Mouse (Mus musculus) heart, embryonic 14.5 days (tissue): Measurements from ENCODE around the gene Rspo3. TPM values are rescaled to one million over a fixed set of nuclear protein-coding genes. Genes with fewer than 3 reads are reported as not detected.
A peak's percentile ranks its signal among the peaks of the same experiment; 100 is the strongest.

ENCODE experiments used
- ATAC-seq: fragments of 200-750 bp; cut with Nextera tagmentation; 2 replicates; pipeline ENCODE4 v1.8.0; 2017; ENCODE audit warnings: low read depth, moderate TSS enrichment; ENCODE audit not compliant: insufficient number of reproducible peaks, insufficient read depth, low FRiP score
- H3K27ac ChIP-seq, 2 experiments: fragments of 200-500 bp in 1 of 2; fragments of 300-500 bp in 1 of 2; sonication (generic) in 1 of 2; replicated peaks in 1 of 2; 2 replicates each; pipeline ENCODE4 v1.5.1; 2012 to 2014; ENCODE audit warnings: low read depth in 2 of 2, low read length in 2 of 2, control low read depth in 1 of 2, mild to moderate bottlenecking in 1 of 2, mixed read lengths in 1 of 2; ENCODE audit not compliant: control insufficient read depth in 1 of 2, insufficient read depth in 1 of 2
- H3K27me3 ChIP-seq: fragments of 300-500 bp; sonication (generic); 2 replicates; pipeline ENCODE4 v1.6.1; 2014; ENCODE audit warnings: mild to moderate bottlenecking, low read length, control low read depth; ENCODE audit not compliant: control insufficient read depth, insufficient read depth
- H3K36me3 ChIP-seq: fragments of 300-500 bp; sonication (generic); 2 replicates; pipeline ENCODE4 v1.6.1; 2014; ENCODE audit warnings: mild to moderate bottlenecking, control low read depth, low read length, mixed read lengths; ENCODE audit not compliant: control insufficient read depth, insufficient read depth
- H3K4me1 ChIP-seq, 2 experiments: fragments of 200-500 bp in 1 of 2; fragments of 300-500 bp in 1 of 2; sonication (generic) in 1 of 2; 2 replicates each; pipeline ENCODE4 v1.6.1; 2012 to 2014; ENCODE audit warnings: low read length in 2 of 2, control low read depth in 1 of 2, mixed read lengths in 1 of 2; ENCODE audit not compliant: control insufficient read depth in 2 of 2, insufficient read depth in 2 of 2
- H3K4me2 ChIP-seq: fragments of 300-500 bp; sonication (generic); 2 replicates; pipeline ENCODE4 v1.6.1; 2014; ENCODE audit warnings: mild to moderate bottlenecking, low read length
- H3K4me3 ChIP-seq, 2 experiments: fragments of 200-500 bp in 1 of 2; fragments of 300-500 bp in 1 of 2; sonication (generic) in 1 of 2; 2 replicates each; pipeline ENCODE4 v1.5.1; 2012 to 2014; ENCODE audit warnings: low read length in 2 of 2, mild to moderate bottlenecking in 2 of 2, control low read depth in 1 of 2, low read depth in 1 of 2, moderate library complexity in 1 of 2; ENCODE audit not compliant: control insufficient read depth in 1 of 2, insufficient read depth in 1 of 2
- H3K9ac ChIP-seq: fragments of 300-500 bp; sonication (generic); 2 replicates; pipeline ENCODE4 v1.6.1; 2014; ENCODE audit warnings: mild to moderate bottlenecking, low read length
- H3K9me3 ChIP-seq: fragments of 300-500 bp; sonication (generic); 2 replicates; pipeline ENCODE4 v1.6.1; 2016; ENCODE audit warnings: low read length, control low read depth; ENCODE audit not compliant: control insufficient read depth
- WGBS: fragments of 180-500 bp; shearing (Covaris S2); extraction: QIAGEN DNeasy Blood & Tissue Kit; methylation state at CpG from one replicate; pipeline ENCODE4 v1.1.7; 2014; 5-methylcytosine and 5-hydroxymethylcytosine counted together
- polyA plus RNA-seq: library from polyadenylated mRNA; unstranded; fragments of >200 nt; fragmentation: Nextera tagmentation; extraction: Ambion mirVana; gene quantifications from 2 replicates; pipeline ENCODE4 v1.2.1, GENCODE M21; 2014

Gene Rspo3
- polyA plus RNA-seq, 1 experiment from 2014 or later = 8.7 TPM

DNA sequence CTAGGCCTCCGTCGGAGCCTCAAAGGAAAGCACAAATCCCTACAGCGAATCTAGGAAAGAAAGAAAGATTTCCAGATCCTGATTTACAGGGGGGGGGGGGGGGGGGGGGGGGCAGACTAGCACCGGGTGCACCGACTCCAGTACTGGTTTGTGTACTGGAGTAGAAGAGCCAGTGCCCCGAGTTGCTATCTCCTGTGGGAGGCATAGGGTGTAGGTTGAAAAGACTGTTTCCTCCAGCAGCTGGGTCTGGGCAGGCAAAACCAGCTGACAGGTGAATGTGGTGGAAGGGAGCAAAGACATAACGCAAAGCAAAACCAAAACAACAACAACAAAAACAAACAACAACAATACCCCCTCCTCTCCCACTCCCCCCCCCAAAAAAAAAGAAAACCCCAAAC lies 838 bp downstream of the Rspo3 start:
- peak overlapping the region; percentile 76 for H3K9ac ChIP-seq

DNA sequence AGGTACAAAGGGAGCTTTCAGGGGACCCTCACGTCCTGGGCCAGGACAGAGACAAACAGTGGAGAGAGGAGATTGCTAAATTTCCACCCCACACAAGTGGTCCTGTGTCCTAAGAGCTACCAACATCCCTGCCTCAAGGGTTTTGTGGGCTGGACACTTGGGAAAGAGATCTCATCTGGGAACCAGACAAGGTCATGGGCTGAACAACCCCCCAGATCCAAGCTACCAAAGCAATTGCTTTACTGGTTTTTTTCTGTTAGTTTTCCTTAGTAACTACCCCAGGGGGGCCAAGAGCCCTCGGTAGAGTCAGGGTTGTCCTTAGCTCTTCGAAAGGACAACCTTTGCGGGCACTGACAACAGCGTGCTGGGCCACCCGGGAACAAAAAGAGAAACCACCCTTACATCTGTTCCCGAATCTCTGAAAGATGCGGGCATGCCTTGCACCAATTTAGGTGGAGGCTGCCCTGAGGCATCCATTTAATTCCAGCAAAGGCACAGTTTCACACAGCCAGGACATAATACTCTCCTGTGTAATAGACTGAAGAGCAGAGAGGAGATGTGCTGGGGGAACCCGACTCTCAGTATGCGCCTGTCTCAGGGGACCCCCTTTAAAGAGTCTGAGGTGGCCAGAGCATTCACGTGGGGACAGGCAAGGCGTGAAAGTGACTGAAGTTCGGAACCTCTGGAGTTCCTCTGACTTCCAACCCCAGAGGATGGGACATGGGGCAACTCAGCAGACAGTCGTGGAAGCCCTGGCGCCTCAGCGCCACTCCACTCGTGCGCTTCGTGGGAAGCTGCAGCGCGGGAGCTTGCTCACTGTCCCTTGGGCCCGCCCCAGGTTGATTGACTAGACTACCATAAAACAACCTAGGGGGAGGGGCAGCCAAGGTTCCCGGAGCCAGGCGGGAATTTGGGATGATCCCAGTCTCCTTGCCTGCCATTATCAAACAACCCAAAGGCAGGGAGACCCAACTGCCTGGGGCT lies 1.5 kb downstream of the Rspo3 start:
- under 1% methylated on average over 24 of the region's 24 CpGs for WGBS
- H3K9ac ChIP-seq = peak overlapping the region; percentile 76
- H3K9me3 ChIP-seq = no peaks in the 10 kb centered on the region
- peak overlapping the region; percentile 97 for H3K4me2 ChIP-seq
- ATAC-seq = no peak
- peaks cover 13% of the 10 kb centered on the region for H3K27me3 ChIP-seq
- H3K36me3 ChIP-seq = no peaks in the 10 kb centered on the region
- H3K4me3 ChIP-seq = peak overlapping the region; percentile 70 to 89
- H3K27ac ChIP-seq = no peak overlapping the region
- peaks cover 10 to 17% of the 10 kb centered on the region in 2 experiments for H3K4me1 ChIP-seq

More for the DNA sequence above, 838 bp downstream of the Rspo3 start:
- no peak for ATAC-seq
- no peaks in the 10 kb centered on the region for H3K9me3 ChIP-seq
- H3K4me1 ChIP-seq = peaks cover 10 to 24% of the 10 kb centered on the region in 2 experiments
- H3K4me2 ChIP-seq = peak overlapping the region; percentile 97
- H3K27ac ChIP-seq = no peak overlapping the region
- peak overlapping the region; percentile 70 to 89 for H3K4me3 ChIP-seq
- H3K36me3 ChIP-seq = no peaks in the 10 kb centered on the region
- peaks cover 13% of the 10 kb centered on the region for H3K27me3 ChIP-seq
- 0% methylated on average over 5 of the region's 7 CpGs for WGBS

DNA sequence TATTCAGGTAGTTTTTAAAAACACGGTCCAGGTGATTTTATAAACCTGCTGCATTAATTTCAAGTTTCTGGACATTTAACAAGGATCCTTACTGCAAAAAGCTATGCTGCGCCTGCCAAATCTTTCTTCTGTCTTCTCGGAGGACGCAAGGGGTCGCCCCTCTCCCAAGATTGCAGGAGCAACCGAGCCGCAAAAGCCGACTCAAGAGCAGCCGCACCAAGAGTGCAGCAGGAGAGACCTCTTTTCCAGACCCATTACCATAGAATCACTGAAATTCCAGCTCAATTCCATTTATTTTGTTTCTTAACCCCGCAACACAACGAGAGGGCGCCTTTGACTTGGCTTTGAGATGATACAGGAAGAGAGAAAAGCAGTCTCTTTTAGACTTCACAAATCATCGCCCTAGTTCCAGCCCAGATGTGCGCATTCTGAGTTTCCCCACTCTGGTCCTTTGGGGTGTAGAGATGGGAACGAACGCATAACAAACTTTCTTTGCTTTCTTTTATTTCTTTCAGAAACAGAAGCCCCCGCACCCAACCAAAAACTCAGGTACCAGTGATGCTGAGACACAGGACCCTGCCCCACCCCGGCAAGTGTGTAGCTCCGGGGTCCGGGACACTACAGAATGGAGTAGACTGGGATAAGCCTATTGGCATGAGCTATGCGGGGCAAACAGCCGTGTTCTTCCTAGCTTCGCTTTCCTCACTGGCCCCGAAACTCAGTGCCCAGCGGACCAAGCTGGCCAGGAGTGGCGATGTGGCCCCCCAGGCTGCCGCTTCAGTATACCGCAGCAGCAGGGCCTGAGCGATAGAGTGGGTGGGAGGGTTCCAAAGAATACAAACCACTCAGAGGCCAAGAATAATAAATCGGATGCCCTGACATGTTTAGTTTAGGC lies 2.6 kb downstream of the Rspo3 start:
- WGBS = 1% methylated on average over 30 of the region's 30 CpGs
- H3K4me1 ChIP-seq = peaks cover 10 to 12% of the 10 kb centered on the region in 2 experiments; a peak in 3 of 4 replicates
- H3K9me3 ChIP-seq = no peaks in the 10 kb centered on the region
- peaks cover 13% of the 10 kb centered on the region for H3K27me3 ChIP-seq
- no peaks in the 10 kb centered on the region for H3K36me3 ChIP-seq
- peak overlapping the region; percentile 97 for H3K4me2 ChIP-seq
- H3K27ac ChIP-seq = peak overlapping the region in 1 of 2 experiments; percentile 33; a peak in 1 of 4 replicates
- ATAC-seq = no peak
- H3K9ac ChIP-seq = peak overlapping the region; percentile 76
- peak overlapping the region; percentile 70 to 89 for H3K4me3 ChIP-seq

DNA sequence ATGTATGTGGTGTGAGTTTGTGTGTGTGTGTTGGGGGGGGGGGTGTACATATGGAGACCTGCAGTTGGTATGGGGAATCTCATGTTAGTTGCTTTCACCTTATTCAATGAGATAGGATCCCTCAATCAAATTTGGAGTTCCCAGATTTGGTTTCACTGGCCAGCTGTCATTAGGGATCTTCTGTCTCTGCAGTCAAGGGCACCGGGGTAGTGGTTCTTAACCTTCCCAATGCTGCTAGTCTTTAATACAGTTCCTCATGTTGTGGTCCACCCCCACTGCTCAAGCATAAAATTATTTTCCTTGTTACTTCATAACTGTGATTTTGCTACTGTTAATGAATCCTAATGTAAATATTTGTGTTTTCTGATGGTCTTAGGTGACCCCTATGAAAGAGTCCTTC lies 22.1 kb downstream of the Rspo3 start:
- Histone ChIP-seq H3K27me3 (no peaks in the 10 kb centered on the region), H3K36me3 (no peaks in the 10 kb centered on the region), H3K9me3 (no peaks in the 10 kb centered on the region), H3K4me2 (no peak overlapping the region), H3K27ac (no peak overlapping the region), H3K4me1 (no peaks in the 10 kb centered on the region), H3K9ac (no peak overlapping the region), H3K4me3 (no peak overlapping the region)
- 70% methylated on average over 1 of the region's 1 CpGs for WGBS
- ATAC-seq = no peak

DNA sequence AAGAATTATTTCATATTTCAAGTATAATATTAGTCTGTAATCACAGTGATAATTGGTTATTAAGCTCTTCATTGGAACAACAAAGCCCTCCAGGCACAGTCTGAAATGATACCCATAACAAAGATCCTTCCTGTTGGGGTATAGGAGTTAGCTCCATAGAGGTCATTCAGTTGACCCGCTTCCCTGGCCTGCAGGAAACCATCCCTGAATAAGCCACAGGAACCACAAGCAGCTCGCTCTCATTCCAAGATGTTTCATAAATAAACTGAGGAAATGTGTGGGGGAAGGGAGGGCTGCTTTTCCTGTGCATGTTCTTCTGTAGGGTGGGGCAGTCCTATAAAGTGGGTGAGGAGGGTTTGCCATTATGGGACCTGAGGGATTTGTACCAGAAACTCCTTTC lies 27.5 kb downstream of the Rspo3 start:
- Histone ChIP-seq H3K9me3 (no peaks in the 10 kb centered on the region), H3K27me3 (no peaks in the 10 kb centered on the region), H3K27ac (no peak overlapping the region), H3K4me3 (no peak overlapping the region), H3K4me2 (no peak overlapping the region), H3K9ac (no peak overlapping the region), H3K36me3 (0 out of 2 replicates have a peak, but pooled peaks cover 3% of the 10 kb centered on the region), H3K4me1 (no peaks in the 10 kb centered on the region)
- 75% methylated on average over 2 of the region's 2 CpGs for WGBS
- ATAC-seq = no peak

DNA sequence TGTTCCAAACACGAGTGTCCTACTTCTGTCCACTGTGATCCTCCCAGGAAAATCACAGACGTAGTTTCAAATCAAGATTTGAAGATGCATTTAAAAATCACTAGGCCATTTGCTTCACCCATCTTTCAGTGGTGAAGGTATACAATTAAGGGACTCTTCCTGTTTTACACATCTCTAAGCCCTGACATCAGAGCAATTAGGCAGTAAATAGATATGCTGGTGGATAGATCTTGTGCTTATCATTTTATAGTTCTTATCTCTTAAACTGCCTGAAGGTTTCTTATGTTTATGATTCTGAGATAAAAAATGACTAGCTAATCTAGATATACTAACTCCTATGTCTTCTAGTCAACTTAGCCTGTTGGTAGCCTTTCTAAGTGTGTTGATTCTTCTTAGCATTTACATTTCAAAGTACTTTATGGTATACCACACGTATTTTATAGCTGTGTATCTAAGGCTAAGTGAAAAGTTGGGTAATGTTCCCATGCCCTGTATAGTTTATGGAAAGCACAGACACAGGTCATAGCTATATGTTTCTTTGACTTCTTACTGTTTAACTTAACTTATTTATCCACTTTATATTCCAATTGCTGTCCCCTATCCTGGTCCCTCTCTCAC lies 38.4 kb downstream of the Rspo3 start:
- Histone ChIP-seq H3K4me3 (no peak overlapping the region), H3K4me1 (no peaks in the 10 kb centered on the region), H3K36me3 (no peaks in the 10 kb centered on the region), H3K27ac (no peak overlapping the region), H3K9ac (no peak overlapping the region), H3K9me3 (no peaks in the 10 kb centered on the region), H3K27me3 (no peaks in the 10 kb centered on the region), H3K4me2 (no peak overlapping the region)
- no peak for ATAC-seq
- WGBS = 60% methylated on average over 3 of the region's 3 CpGs

DNA sequence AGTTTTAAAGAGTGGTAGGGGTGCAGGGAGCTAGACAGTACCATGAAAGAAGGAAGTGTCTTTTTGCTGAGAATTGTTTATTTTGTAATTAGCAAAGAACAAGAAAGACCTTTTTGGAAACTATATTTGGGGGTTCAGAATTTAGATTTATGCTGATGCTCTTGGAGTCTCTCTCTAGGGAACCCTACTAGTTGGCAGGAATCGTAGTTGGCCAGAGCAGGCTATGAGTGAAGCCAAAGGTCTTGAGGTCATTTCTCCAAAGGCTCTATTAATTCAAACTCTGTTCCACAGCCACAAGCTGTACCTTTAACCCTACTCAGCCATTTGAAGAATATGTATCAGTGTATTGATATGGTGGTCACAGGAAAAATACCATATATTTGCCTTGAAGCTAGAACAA lies 41.7 kb downstream of the Rspo3 start:
- WGBS = 81% methylated on average over 1 of the region's 1 CpGs
- Histone ChIP-seq H3K9me3 (no peaks in the 10 kb centered on the region), H3K27me3 (no peaks in the 10 kb centered on the region), H3K36me3 (no peaks in the 10 kb centered on the region), H3K27ac (no peak overlapping the region), H3K4me2 (no peak overlapping the region), H3K4me1 (no peaks in the 10 kb centered on the region), H3K4me3 (no peak overlapping the region), H3K9ac (no peak overlapping the region)
- ATAC-seq = no peak
